Mouse (Mus musculus) thymus, adult 2 months (tissue): Measurements from ENCODE around the gene Abcc4.

Experiments
- CTCF ChIP-seq: fragments of 200-500 bp; IDR thresholded peaks from 2 replicates; pipeline ENCODE4 v1.5.1; 2012; ENCODE audit warnings: mild to moderate bottlenecking, control low read depth, low read length, moderate library complexity, borderline replicate concordance; ENCODE audit not compliant: control insufficient read depth, poor library complexity, insufficient read depth; ENCODE audit errors: extremely low read depth
- POLR2A ChIP-seq: fragments of 200-500 bp; IDR thresholded peaks from 2 replicates; pipeline ENCODE4 v1.6.1; 2012; ENCODE audit warnings: mild to moderate bottlenecking, low read length, control low read depth, moderate library complexity; ENCODE audit not compliant: control insufficient read depth, poor library complexity, insufficient read depth; ENCODE audit errors: extremely low read depth

- TF ChIP-seq CTCF (no peak), POLR2A (no peak)
These were observed 105.3 kb downstream of the Abcc4 start for GRCm38 (mm10) chr14:118600746-118601145.
